Mouse (Mus musculus) heart, adult 18-20 months (tissue): ENCODE results near the gene Zbtb8os. TPM values are rescaled to one million over a fixed set of nuclear protein-coding genes. Genes with fewer than 3 reads are reported as not detected.

Experiments
- DNase-seq, 2 experiments: peaks; one replicate each; pipeline ENCODE4 v3.0.0; 2021 to 2022; ENCODE audit warnings: mixed read lengths in 1 of 2
- total RNA-seq, 2 experiments: library from RNA; stranded (reverse); gene quantifications; 2 replicates each; pipeline ENCODE4 v1.2.3; 2021

Gene Zbtb8os
- total RNA-seq, 2 experiments from 2014 or later = 22.4 to 30.2 TPM

GRCm38 (mm10) chr4:129376961-129377545, 41.6 kb downstream of the Zbtb8os start:
- peak; percentile 62 to 75 for DNase-seq

GRCm38 (mm10) chr4:129377601-129378390, 42.3 kb downstream of the Zbtb8os start, which contains the start of gene Zbtb8a:
TSS of gene Zbtb8a (minus strand) at chr4:129378116.
- DNase-seq = peak; percentile 43 to 74

GRCm38 (mm10) chr4:129379805-129380204, 44.3 kb downstream of the Zbtb8os start:
- no peak for DNase-seq

GRCm38 (mm10) chr4:129381148-129381547, 45.7 kb downstream of the Zbtb8os start:
- no peak for DNase-seq

- DNase-seq = no peak
These were observed 46.5 kb downstream of the Zbtb8os start for GRCm38 (mm10) chr4:129382029-129382428.

- peak; percentile 62 to 82 for DNase-seq
These were observed 47.0 kb downstream of the Zbtb8os start for GRCm38 (mm10) chr4:129382488-129382887.

- peak in 1 of 2 experiments; percentile 37 for DNase-seq
These were observed 48.1 kb downstream of the Zbtb8os start for GRCm38 (mm10) chr4:129383586-129383985.

GRCm38 (mm10) chr4:129384440-129384839, 48.9 kb downstream of the Zbtb8os start:
- DNase-seq = peak; percentile 49 to 75

- DNase-seq = peak in 1 of 2 experiments; percentile 29
These were observed 50.2 kb downstream of the Zbtb8os start for GRCm38 (mm10) chr4:129385685-129386084.

- no peak for DNase-seq
These were observed 50.9 kb downstream of the Zbtb8os start for GRCm38 (mm10) chr4:129386269-129386946.

- DNase-seq = no peak
These were observed 51.5 kb downstream of the Zbtb8os start for GRCm38 (mm10) chr4:129386989-129387388.

- no peak for DNase-seq
These were observed 52.9 kb downstream of the Zbtb8os start for GRCm38 (mm10) chr4:129388404-129388803.

- DNase-seq = peak in 1 of 2 experiments; percentile 36
These were observed 54.8 kb downstream of the Zbtb8os start for GRCm38 (mm10) chr4:129390216-129390743.

GRCm38 (mm10) chr4:129390936-129391557, 55.6 kb downstream of the Zbtb8os start:
- no peak for DNase-seq

GRCm38 (mm10) chr4:129394089-129394870, 58.8 kb downstream of the Zbtb8os start:
- DNase-seq = no peak

GRCm38 (mm10) chr4:129396960-129397359, 61.5 kb downstream of the Zbtb8os start:
- DNase-seq = no peak

GRCm38 (mm10) chr4:129399813-129400212, 64.3 kb downstream of the Zbtb8os start:
- DNase-seq = no peak
